ENCODE assay signal across 9 mouse cellular contexts in genomic region chr13:95667260-95667659, GRCm38 (mm10). TPM values are rescaled to one million over a fixed set of nuclear protein-coding genes. Genes with fewer than 3 reads are reported as not detected.
DNase-seq lines count a peak whose midpoint lies in the region; ATAC-seq and TF ChIP-seq lines count a peak whose summit lies in the region.
"Had no signal": no experiment of that assay in that cellular context is flagged by ENCODE, and none has a peak within 500 bp of the region (broad histone marks: within the 10 kb centered on the region; RNA-seq: fewer than 3 reads in every experiment).

No protein-coding gene starts in this region.

- no peak for TF ChIP-seq POLR2A in cortical plate, adult 2 months (IDR thresholded peaks at IDR 0.05; ENCODE audit: extremely low read depth, insufficient read depth, low read length)

- no peak overlapping the region for H3K27ac ChIP-seq in left cerebral cortex, adult 2 months
- no peak overlapping the region for H3K27ac ChIP-seq in cortical plate, adult 2 months (ENCODE audit: insufficient read depth, low read length)
- H3K27ac ChIP-seq in midbrain, postnatal 0 days (ENCODE audit: low read depth, low read length) = no peak overlapping the region

- peak; percentile 57 for TF ChIP-seq CTCF in left cerebral cortex, adult 2 months (IDR thresholded peaks at IDR 0.05)
- TF ChIP-seq CTCF in cortical plate, adult 2 months (IDR thresholded peaks at IDR 0.05; ENCODE audit: extremely low read depth, insufficient read depth, low read length) = peak; percentile 28; the same call in 1 of the 2 replicates
- TF ChIP-seq CTCF in midbrain, postnatal 0 days (IDR thresholded peaks at IDR 0.05) = peak; percentile 73

- H3K4me2 ChIP-seq in midbrain, postnatal 0 days (ENCODE audit: low read depth, low read length, poor library complexity, severe bottlenecking) = no peak overlapping the region

- no peaks in the 10 kb centered on the region for H3K27me3 ChIP-seq in midbrain, postnatal 0 days (ENCODE audit: insufficient read depth, low read length)

- intact Hi-C loops in left cerebral cortex, adult 2 months (cut with DNase I) = no loop called here
- intact Hi-C loops in heart, postnatal 14 days (cut with DNase I) = loop anchor here (1.0 to 2.0 kb wide), 3 partner anchors 50 to 104 kb away; no protein-coding TSS in a partner anchor

- WGBS in midbrain, postnatal 0 days = 29% methylated on average over 7 of the region's 7 CpGs

- H3K9me3 ChIP-seq in midbrain, postnatal 0 days (ENCODE audit: low read length) = no peaks in the 10 kb centered on the region

- no peak for ATAC-seq in midbrain, postnatal 0 days (ENCODE audit: low FRiP score)

- DNase-seq in left cerebral cortex, adult 2 months (ENCODE audit: extremely low spot score in 1 of 2, low spot score in 2 of 2) = no peak
- DNase-seq in left cerebral cortex, adult 11 months (ENCODE audit: low spot score) = no peak
- peak; percentile 13 to 42 for DNase-seq in heart, postnatal 14 days
- peak; percentile 36 for DNase-seq in midbrain, postnatal 0 days (ENCODE audit: low spot score)
- DNase-seq in adrenal gland, postnatal 36 days = no peak
- DNase-seq in layer of hippocampus, adult 8-10 months (ENCODE audit: low spot score in 2 of 2) = no peak
- DNase-seq in urinary bladder, adult 2 months (ENCODE audit: low spot score) = no peak
- DNase-seq: adrenal gland, postnatal 10 days had no signal

- no peak overlapping the region for H3K9ac ChIP-seq in midbrain, postnatal 0 days (replicated peaks; ENCODE audit: low read length, poor library complexity, severe bottlenecking)

- H3K4me1 ChIP-seq in cortical plate, adult 2 months (ENCODE audit: control insufficient read depth, insufficient read depth, low read length) = no peaks in the 10 kb centered on the region
- H3K4me1 ChIP-seq in midbrain, postnatal 0 days (ENCODE audit: insufficient read depth, low read length) = no peaks in the 10 kb centered on the region

- H3K36me3 ChIP-seq in midbrain, postnatal 0 days (ENCODE audit: insufficient read depth, low read length) = no peaks in the 10 kb centered on the region

- H3K4me3 ChIP-seq in left cerebral cortex, adult 2 months = no peak overlapping the region
- no peak overlapping the region for H3K4me3 ChIP-seq in cortical plate, adult 2 months (ENCODE audit: insufficient read depth, low read length)
- no peak overlapping the region for H3K4me3 ChIP-seq in midbrain, postnatal 0 days (ENCODE audit: low read depth, low read length)

RNA-seq across cellular contexts. Expression of gene F2rl2, which starts 29.4 kb away (rescaled TPM):
- 1 to 10 TPM; 1.2 to 1.3 TPM for total RNA-seq in left cerebral cortex, adult 2 months (2021)
- polyA plus RNA-seq in cortical plate, adult 2 months (2012; rRNA removed) = 0.92 and 1.1 TPM in 2 replicates
- under 1 TPM in 1 of 2 experiments, not detected in 1; 0.12 TPM for total RNA-seq in heart, postnatal 14 days (2021)
- total RNA-seq in midbrain, postnatal 0 days (2014; rRNA removed) = 0.38 and 0.49 TPM in 2 replicates
- polyA plus RNA-seq in midbrain, postnatal 0 days (2015; fragmentation: Nextera tagmentation; extraction: Ambion mirVana) = 0.34 and 0.68 TPM in 2 replicates
- total RNA-seq in adrenal gland, postnatal 36 days (2021) = under 1 TPM in 1 of 2 experiments, not detected in 1; 0.30 TPM
- total RNA-seq in layer of hippocampus, adult 8-10 months (2022) = under 1 TPM; 0.34 to 0.55 (median 0.49) TPM
- 0.21 and 0.49 TPM in 2 replicates for polyA plus RNA-seq in urinary bladder, adult 2 months (2012; rRNA removed)

RNA-seq across cellular contexts. Expression of gene F2r, which starts 49.0 kb away (rescaled TPM):
- total RNA-seq in left cerebral cortex, adult 2 months (2021) = 1 to 10 TPM; 3.9 to 4.4 TPM
- 2.6 and 2.8 TPM in 2 replicates for polyA plus RNA-seq in cortical plate, adult 2 months (2012; rRNA removed)
- total RNA-seq in heart, postnatal 14 days (2021) = 10 to 100 TPM; 27.9 to 30.4 TPM
- total RNA-seq in midbrain, postnatal 0 days (2014; rRNA removed) = 36.3 and 48.3 TPM in 2 replicates
- polyA plus RNA-seq in midbrain, postnatal 0 days (2015; fragmentation: Nextera tagmentation; extraction: Ambion mirVana) = 27.3 and 28.8 TPM in 2 replicates
- total RNA-seq in adrenal gland, postnatal 36 days (2021) = 100 to 1,000 TPM; 138 to 155 TPM
- total RNA-seq in layer of hippocampus, adult 8-10 months (2022) = 1 to 10 TPM; 3.7 to 6.5 (median 5.1) TPM
- 6.6 and 9.5 TPM in 2 replicates for polyA plus RNA-seq in urinary bladder, adult 2 months (2012; rRNA removed)

Comparison
In these comparisons a context has a peak if more than half of its experiments do, and no peak if none do; other contexts are left out.
1. DNase-seq: peak in heart, postnatal 14 days (2 of 2) and midbrain, postnatal 0 days (single experiment); none in left cerebral cortex, adult 2 months (0 of 2), left cerebral cortex, adult 11 months (single experiment), adrenal gland, postnatal 36 days (0 of 2), layer of hippocampus, adult 8-10 months (0 of 2) and urinary bladder, adult 2 months (single experiment).
2. Peak in every context shown above with its lines, with median percentiles within 50 percentile points of each other: CTCF ChIP-seq.